Mouse (Mus musculus) forebrain, embryonic 12.5 days (tissue): ENCODE results near the gene Hist1h3i. TPM values are rescaled to one million over a fixed set of nuclear protein-coding genes. Genes with fewer than 3 reads are reported as not detected.
"Not testable (repeated sequence)": the region's sequence is repeated elsewhere in the genome, so short reads cannot be mapped to it uniquely, and the experiment has no call there.

Source experiments
- ATAC-seq: fragments of 200-750 bp; cut with Nextera tagmentation; 2 replicates; pipeline ENCODE4 v1.8.0; 2017; ENCODE audit warnings: moderate TSS enrichment; ENCODE audit not compliant: low FRiP score
- H3K27ac ChIP-seq: fragments of 300-500 bp; sonication (generic); 2 replicates; pipeline ENCODE4 v1.5.1; 2016; ENCODE audit warnings: mild to moderate bottlenecking
- H3K27me3 ChIP-seq: fragments of 300-500 bp; sonication (generic); 2 replicates; pipeline ENCODE4 v1.6.1; 2016; ENCODE audit warnings: mild to moderate bottlenecking
- H3K36me3 ChIP-seq: fragments of 300-500 bp; sonication (generic); replicated peaks from 2 replicates; pipeline ENCODE4 v1.6.1; 2016; ENCODE audit warnings: mild to moderate bottlenecking
- H3K4me1 ChIP-seq: fragments of 300-500 bp; sonication (generic); 2 replicates; pipeline ENCODE4 v1.6.1; 2016
- H3K4me2 ChIP-seq: fragments of 300-500 bp; sonication (generic); 2 replicates; pipeline ENCODE4 v1.6.1; 2016; ENCODE audit warnings: mild to moderate bottlenecking, moderate library complexity
- H3K4me3 ChIP-seq: fragments of 300-500 bp; sonication (generic); replicated peaks from 2 replicates; pipeline ENCODE4 v1.5.1; 2016; ENCODE audit warnings: mild to moderate bottlenecking
- H3K9ac ChIP-seq: fragments of 300-500 bp; sonication (generic); 2 replicates; pipeline ENCODE4 v1.6.1; 2016; ENCODE audit warnings: mild to moderate bottlenecking
- H3K9me3 ChIP-seq: fragments of 300-500 bp; sonication (generic); 2 replicates; pipeline ENCODE4 v1.6.1; 2016
- WGBS: fragments of 180-500 bp; shearing (Covaris S2); methylation state at CpG from one replicate; pipeline ENCODE4 v1.1.7; 2016; 5-methylcytosine and 5-hydroxymethylcytosine counted together
- polyA plus RNA-seq: library from polyadenylated mRNA; unstranded; fragments of >200 nt; fragmentation: Nextera tagmentation; extraction: Ambion mirVana; gene quantifications from 2 replicates; pipeline ENCODE4 v1.2.1, GENCODE M21; 2016

Hist1h3i gene
- 166 and 188 TPM in 2 replicates for polyA plus RNA-seq

- Histone ChIP-seq H3K9ac (peak within 1 kb of the TSS; percentile 72), H3K9me3 (no peaks in the 10 kb centered on the region), H3K36me3 (no peaks in the 10 kb centered on the region), H3K27me3 (no peaks in the 10 kb centered on the region), H3K4me1 (peaks cover 47% of the 10 kb centered on the region), H3K27ac (peak within 1 kb of the TSS; percentile 93), H3K4me3 (peak within 1 kb of the TSS; percentile 45), H3K4me2 (peak within 1 kb of the TSS; percentile 65)
- ATAC-seq, result peak; percentile 75
- WGBS, result 0% methylated on average over 15 of the region's 20 CpGs
Observed at GRCm38 (mm10) chr13:21783255-21783617, at the start of gene Hist1h3i. Gene Hist1h3i (minus strand): TSS chr13:21783370.

- H3K27me3 ChIP-seq, H3K9me3 ChIP-seq, H3K4me1 ChIP-seq, H3K9ac ChIP-seq, H3K36me3 ChIP-seq: not testable (repeated sequence)
- WGBS, result under 1% methylated on average over 26 of the region's 58 CpGs
- peak within 1 kb of the TSS; percentile 21 for H3K4me3 ChIP-seq
- H3K27ac ChIP-seq, result peak within 1 kb of the TSS; percentile 81
- H3K4me2 ChIP-seq, result peak within 1 kb of the TSS; percentile 40
- peak; percentile 84 for ATAC-seq
Observed at GRCm38 (mm10) chr13:21831418-21832394, 48.5 kb upstream of the Hist1h3i start, which contains the start of gene Hist1h4n. Gene Hist1h4n (minus strand): TSS chr13:21832196.

- no peak for ATAC-seq
- Histone ChIP-seq H3K36me3 (no peaks in the 10 kb centered on the region), H3K27ac (peak overlapping the region; percentile 61; the same call in 1 of the 2 replicates)
Observed at GRCm38 (mm10) chr13:21830344-21830743, 47.2 kb upstream of the Hist1h3i start.

GRCm38 (mm10) chr13:21828511-21828910 lies 45.3 kb upstream of the Hist1h3i start:
- Histone ChIP-seq H3K4me3 (no peak overlapping the region), H3K9ac (no peak overlapping the region), H3K27ac (no peak overlapping the region), H3K4me1 (no peaks in the 10 kb centered on the region), H3K4me2 (no peak overlapping the region), H3K27me3 (no peaks in the 10 kb centered on the region), H3K36me3 (no peaks in the 10 kb centered on the region), H3K9me3 (no peaks in the 10 kb centered on the region)
- WGBS, result 78% methylated on average over 3 of the region's 3 CpGs
- ATAC-seq, result no peak

More at GRCm38 (mm10) chr13:21830344-21830743, 47.2 kb upstream of the Hist1h3i start:
- WGBS, result 88% methylated on average over 10 of the region's 10 CpGs
- no peak overlapping the region; the same call in 1 of the 2 replicates for H3K4me2 ChIP-seq
- H3K9me3 ChIP-seq, result no peaks in the 10 kb centered on the region
- no peaks in the 10 kb centered on the region for H3K4me1 ChIP-seq
- H3K27me3 ChIP-seq, result no peaks in the 10 kb centered on the region
- no peak overlapping the region for H3K4me3 ChIP-seq
- no peak overlapping the region for H3K9ac ChIP-seq

- not testable (repeated sequence) for H3K27me3 ChIP-seq, H3K27ac ChIP-seq, ATAC-seq, H3K9ac ChIP-seq, H3K4me2 ChIP-seq, H3K36me3 ChIP-seq, H3K4me1 ChIP-seq, H3K4me3 ChIP-seq, H3K9me3 ChIP-seq
- WGBS, result 54% methylated on average over 6 of the region's 16 CpGs
Observed at GRCm38 (mm10) chr13:21820082-21820890, 37.1 kb upstream of the Hist1h3i start.

GRCm38 (mm10) chr13:21812092-21812491 lies 28.9 kb upstream of the Hist1h3i start:
- peak; percentile 66 for ATAC-seq
- H3K4me2 ChIP-seq, result peak overlapping the region; percentile 43
- peak overlapping the region; percentile 24 for H3K4me3 ChIP-seq
- H3K4me1 ChIP-seq, H3K27me3 ChIP-seq, H3K9me3 ChIP-seq, H3K36me3 ChIP-seq, H3K9ac ChIP-seq: not testable (repeated sequence)
- WGBS, result 0% methylated on average over 14 of the region's 14 CpGs
- peak overlapping the region; percentile 53; the same call in 1 of the 2 replicates for H3K27ac ChIP-seq

- peak within 1 kb of the TSS; percentile 24 for H3K4me3 ChIP-seq
- not testable (repeated sequence) for H3K9me3 ChIP-seq, H3K4me1 ChIP-seq, H3K36me3 ChIP-seq, H3K27me3 ChIP-seq, H3K9ac ChIP-seq
- peak; percentile 60 for ATAC-seq
- peak within 1 kb of the TSS; percentile 53; the same call in 1 of the 2 replicates for H3K27ac ChIP-seq
- WGBS, result no CpG with 5 or more reads among the region's 24 CpGs
- H3K4me2 ChIP-seq, result peak within 1 kb of the TSS; percentile 43
Observed at GRCm38 (mm10) chr13:21811539-21811938, 28.4 kb upstream of the Hist1h3i start, which contains the start of gene Hist1h4m. Gene Hist1h4m (plus strand): TSS chr13:21811746.

GRCm38 (mm10) chr13:21811074-21811473 lies 27.9 kb upstream of the Hist1h3i start:
- not testable (repeated sequence) for H3K36me3 ChIP-seq, H3K9me3 ChIP-seq, H3K27ac ChIP-seq, H3K27me3 ChIP-seq, H3K4me3 ChIP-seq, H3K4me1 ChIP-seq, H3K4me2 ChIP-seq, H3K9ac ChIP-seq
- peak; percentile 53 for ATAC-seq
- no CpG with 5 or more reads among the region's 8 CpGs for WGBS

GRCm38 (mm10) chr13:21810073-21810472 lies 26.9 kb upstream of the Hist1h3i start, which contains the start of the genes Hist1h2bq and Hist1h2ao:
Gene Hist1h2bq (minus strand): TSS chr13:21810197.
Gene Hist1h2ao (plus strand): TSS chr13:21810465.
- not testable (repeated sequence) for H3K9me3 ChIP-seq, H3K4me1 ChIP-seq, H3K36me3 ChIP-seq, H3K27me3 ChIP-seq, H3K27ac ChIP-seq, H3K4me2 ChIP-seq, H3K9ac ChIP-seq, H3K4me3 ChIP-seq
- ATAC-seq, result peak; percentile 97
- no CpG with 5 or more reads among the region's 23 CpGs for WGBS

- not testable (repeated sequence) for H3K27me3 ChIP-seq, H3K9me3 ChIP-seq, H3K9ac ChIP-seq, H3K4me1 ChIP-seq, H3K36me3 ChIP-seq, H3K4me3 ChIP-seq, H3K4me2 ChIP-seq, H3K27ac ChIP-seq
- peak; percentile 85 for ATAC-seq
- no CpG with 5 or more reads among the region's 4 CpGs for WGBS
Observed at GRCm38 (mm10) chr13:21803058-21803457, 19.9 kb upstream of the Hist1h3i start.

- not testable (repeated sequence) for H3K9ac ChIP-seq, ATAC-seq, H3K9me3 ChIP-seq, H3K4me3 ChIP-seq, H3K4me2 ChIP-seq, H3K36me3 ChIP-seq, H3K4me1 ChIP-seq, H3K27me3 ChIP-seq, H3K27ac ChIP-seq
Observed at GRCm38 (mm10) chr13:21797163-21797562, 14.0 kb upstream of the Hist1h3i start.

GRCm38 (mm10) chr13:21795584-21795983 lies 12.4 kb upstream of the Hist1h3i start:
- 88% methylated on average over 7 of the region's 7 CpGs for WGBS
- H3K9me3 ChIP-seq, result no peaks in the 10 kb centered on the region
- no peak overlapping the region for H3K27ac ChIP-seq
- H3K4me1 ChIP-seq, result peaks cover 5% of the 10 kb centered on the region
- H3K4me3 ChIP-seq, result no peak overlapping the region
- H3K27me3 ChIP-seq, result no peaks in the 10 kb centered on the region
- no peak overlapping the region for H3K4me2 ChIP-seq
- H3K36me3 ChIP-seq, result no peaks in the 10 kb centered on the region
- no peak overlapping the region for H3K9ac ChIP-seq
- no peak for ATAC-seq
